Mouse (Mus musculus): ENCODE data around the gene Lhfpl2.
"Not testable (repeated sequence)": the region's sequence is repeated elsewhere in the genome, so short reads cannot be mapped to it uniquely, and the experiment has no call there.

Gene Lhfpl2

GRCm38 (mm10) chr13:94057563-94058560 lies at the start of gene Lhfpl2:
Gene Lhfpl2 (plus strand): TSS chr13:94057796.
- in situ Hi-C loops (cut with MseI, MboI): no loop called here

GRCm38 (mm10) chr13:94011996-94012575 lies 45.5 kb upstream of the Lhfpl2 start:
- in situ Hi-C loops (cut with MseI, MboI): no loop called here

GRCm38 (mm10) chr13:94013986-94014385 lies 43.6 kb upstream of the Lhfpl2 start:
- in situ Hi-C loops (cut with MseI, MboI): no loop called here

- in situ Hi-C loops (cut with MseI, MboI): not testable (repeated sequence)
These were observed 33.0 kb upstream of the Lhfpl2 start for GRCm38 (mm10) chr13:94024575-94024974.

- in situ Hi-C loops (cut with MseI, MboI): no loop called here
These were observed 28.4 kb upstream of the Lhfpl2 start for GRCm38 (mm10) chr13:94029147-94029546.

GRCm38 (mm10) chr13:94030551-94030950 lies 27.0 kb upstream of the Lhfpl2 start:
- in situ Hi-C loops (cut with MseI, MboI): no loop called here

- in situ Hi-C loops (cut with MseI, MboI): no loop called here
These were observed 20.1 kb upstream of the Lhfpl2 start for GRCm38 (mm10) chr13:94037313-94038051.

GRCm38 (mm10) chr13:94038052-94038340 lies 19.6 kb upstream of the Lhfpl2 start:
- in situ Hi-C loops (cut with MseI, MboI): no loop called here

GRCm38 (mm10) chr13:94050036-94050435 lies 7.6 kb upstream of the Lhfpl2 start:
- in situ Hi-C loops (cut with MseI, MboI): no loop called here

GRCm38 (mm10) chr13:94050782-94051181 lies 6.8 kb upstream of the Lhfpl2 start:
- in situ Hi-C loops (cut with MseI, MboI): no loop called here

GRCm38 (mm10) chr13:94057036-94057562 lies 497 bp upstream of the Lhfpl2 start:
- in situ Hi-C loops (cut with MseI, MboI): no loop called here

- in situ Hi-C loops (cut with MseI, MboI): no loop called here
These were observed 1.1 kb downstream of the Lhfpl2 start for GRCm38 (mm10) chr13:94058642-94059222.

- in situ Hi-C loops (cut with MseI, MboI): no loop called here
These were observed 1.8 kb downstream of the Lhfpl2 start for GRCm38 (mm10) chr13:94059373-94059772.

- in situ Hi-C loops (cut with MseI, MboI): loop anchor here (10.0 kb wide), 1 partner anchor 205 kb away; no protein-coding TSS in a partner anchor
These were observed 2.2 kb downstream of the Lhfpl2 start for GRCm38 (mm10) chr13:94059778-94060177.

- in situ Hi-C loops (cut with MseI, MboI): loop anchor here (10.0 kb wide), 1 partner anchor 206 kb away; no protein-coding TSS in a partner anchor
These were observed 2.9 kb downstream of the Lhfpl2 start for GRCm38 (mm10) chr13:94060461-94060860.

GRCm38 (mm10) chr13:94061256-94061877 lies 3.8 kb downstream of the Lhfpl2 start:
- in situ Hi-C loops (cut with MseI, MboI): loop anchor here (10.0 kb wide), 1 partner anchor 207 kb away; no protein-coding TSS in a partner anchor

- in situ Hi-C loops (cut with MseI, MboI): loop anchor here (10.0 kb wide), 1 partner anchor 208 kb away; no protein-coding TSS in a partner anchor
These were observed 4.9 kb downstream of the Lhfpl2 start for GRCm38 (mm10) chr13:94062349-94063111.

- in situ Hi-C loops (cut with MseI, MboI): loop anchor here (10.0 kb wide), 1 partner anchor 208 kb away; no protein-coding TSS in a partner anchor
These were observed 5.6 kb downstream of the Lhfpl2 start for GRCm38 (mm10) chr13:94063156-94063555.

GRCm38 (mm10) chr13:94064571-94064970 lies 7.0 kb downstream of the Lhfpl2 start:
- in situ Hi-C loops (cut with MseI, MboI): loop anchor here (10.0 kb wide), 1 partner anchor 210 kb away; no protein-coding TSS in a partner anchor
